Mouse (Mus musculus) neutrophil, adult 5-6 weeks (primary cell): ENCODE data around the gene Maml2. TPM values are rescaled to one million over a fixed set of nuclear protein-coding genes. Genes with fewer than 3 reads are reported as not detected.

ENCODE experiments used
- ATAC-seq: fragments of 151-379, 151-347 bp; 2 replicates; pipeline ENCODE4 v1.8.0; 2017; ENCODE audit warnings: mild to moderate bottlenecking, moderate TSS enrichment; ENCODE audit not compliant: insufficient number of reproducible peaks, poor library complexity, low FRiP score, severe bottlenecking; ENCODE audit errors: extremely low read depth
- total RNA-seq: library from RNA; stranded (forward); fragments of 200-1000 nt; gene quantifications from 2 replicates; pipeline ENCODE4 v1.2.3, GENCODE M21; 2017

Gene Maml2
- total RNA-seq, 1 experiment from 2014 or later: 17.7 TPM

DNA sequence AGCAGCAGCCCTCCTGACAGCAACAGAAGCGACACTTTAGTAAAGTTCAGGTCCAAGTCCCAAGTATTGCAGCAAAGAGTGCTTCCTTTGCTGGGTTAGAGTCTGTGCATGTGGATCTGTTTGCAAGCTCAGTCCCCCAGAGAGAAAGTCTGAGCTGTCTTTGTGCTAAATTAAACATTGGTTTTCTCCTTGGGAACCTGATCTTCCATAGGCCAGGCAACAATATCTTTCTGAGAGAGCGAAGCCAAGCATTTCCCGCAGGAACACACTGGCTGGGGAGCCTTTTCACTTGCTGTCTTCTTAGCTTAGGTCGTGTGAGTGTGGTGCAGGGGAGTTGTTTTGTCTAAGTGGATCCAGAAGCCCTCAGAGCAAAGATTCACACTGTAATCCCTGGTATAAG lies 9.5 kb downstream of the Maml2 start:
- no peak for ATAC-seq

DNA sequence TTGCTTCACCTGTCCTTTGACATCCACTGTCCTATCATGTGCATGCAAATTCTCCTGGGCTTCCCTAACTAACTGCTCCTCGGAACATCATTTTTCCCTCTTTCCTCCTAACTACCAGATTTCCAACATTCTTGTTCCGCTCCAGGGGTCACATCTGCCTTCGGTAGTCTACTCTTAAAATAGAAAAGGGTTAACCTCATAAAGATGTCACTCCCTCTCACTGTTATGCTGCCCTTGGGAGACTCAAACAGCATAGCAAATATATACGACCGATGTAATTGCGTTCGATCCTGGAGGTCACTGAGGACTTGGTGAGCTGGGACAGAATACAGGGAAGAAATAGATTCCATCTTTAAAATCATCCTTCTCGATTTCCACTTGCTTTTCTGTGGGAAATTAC lies 11.0 kb downstream of the Maml2 start:
- ATAC-seq: no peak

DNA sequence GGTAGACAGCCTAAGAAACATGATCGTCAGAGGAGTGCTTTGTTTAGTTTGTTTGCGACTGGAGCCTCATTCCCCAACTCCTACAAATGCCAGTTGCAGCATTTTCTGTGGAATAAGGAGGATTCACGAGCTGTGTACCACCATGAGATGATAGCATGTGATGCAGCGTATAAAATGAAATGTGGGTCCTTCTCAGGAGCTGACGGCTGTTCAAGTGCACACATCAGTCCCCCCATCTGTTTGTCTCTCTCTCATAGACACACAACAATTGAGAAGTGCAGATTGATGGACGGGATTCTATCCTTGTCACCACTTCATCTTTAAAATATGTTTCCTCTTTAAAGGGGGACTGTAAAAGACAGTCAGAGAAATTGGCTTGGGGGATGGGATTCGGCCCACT lies 12.1 kb downstream of the Maml2 start:
- no peak for ATAC-seq

DNA sequence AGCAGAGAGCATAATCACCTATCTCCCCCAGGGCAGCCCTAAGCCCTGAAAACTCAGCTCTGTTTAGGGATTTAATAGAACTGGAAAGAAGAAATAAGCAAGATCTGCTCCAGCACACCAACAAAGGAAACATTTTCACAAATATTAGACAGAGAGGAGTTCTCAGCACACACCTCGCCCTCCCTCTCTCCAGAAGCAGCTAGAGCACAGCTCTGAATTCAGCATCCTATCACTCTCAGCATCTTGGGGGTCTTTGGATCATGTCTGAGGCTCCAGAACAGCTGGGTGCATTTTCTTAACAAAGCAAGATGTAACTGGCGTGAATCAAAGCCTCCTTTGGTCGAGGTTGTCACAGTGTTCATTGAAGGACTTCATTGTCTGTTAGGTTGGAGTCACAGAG lies 12.5 kb downstream of the Maml2 start:
- no peak for ATAC-seq

DNA sequence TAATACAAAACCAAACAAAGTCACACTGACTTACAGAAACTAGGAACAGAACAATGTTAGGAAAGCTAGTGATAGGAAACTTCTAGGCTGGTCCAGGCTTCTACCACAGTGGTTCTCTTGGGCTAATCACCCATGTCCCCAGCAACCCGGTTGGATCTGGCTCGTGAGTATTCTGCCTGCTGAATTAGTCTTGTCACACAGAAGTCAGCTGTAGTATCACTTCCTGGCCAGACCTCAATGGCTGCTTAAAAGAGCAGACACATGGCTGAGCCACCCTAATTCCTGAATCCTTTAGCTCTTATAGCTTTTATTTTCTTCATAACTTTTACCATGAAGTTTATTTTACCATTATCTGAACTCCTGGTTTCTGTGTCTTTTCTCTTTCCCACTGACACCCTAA lies 13.3 kb downstream of the Maml2 start:
- peak; percentile 30; the same call in 1 of the 2 replicates for ATAC-seq

DNA sequence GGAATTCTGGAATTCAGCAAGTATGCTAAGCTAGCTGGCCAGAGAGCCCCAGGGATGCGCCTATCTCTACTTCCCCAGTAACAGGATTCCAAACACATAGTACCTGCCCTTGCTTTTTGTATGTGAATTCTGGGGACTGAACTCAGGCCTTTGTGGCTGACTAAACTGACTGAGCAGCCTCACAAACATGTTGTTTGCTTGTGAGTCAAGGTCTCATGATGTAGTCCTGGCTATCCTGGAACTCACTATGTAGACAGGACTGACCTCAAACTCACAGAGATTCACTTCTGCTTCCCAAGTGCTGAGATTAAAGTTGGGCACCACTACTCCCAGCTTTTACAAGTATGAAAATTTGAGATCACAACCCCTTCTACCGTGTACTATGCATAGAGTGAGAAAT lies 16.2 kb downstream of the Maml2 start:
- ATAC-seq: no peak

DNA sequence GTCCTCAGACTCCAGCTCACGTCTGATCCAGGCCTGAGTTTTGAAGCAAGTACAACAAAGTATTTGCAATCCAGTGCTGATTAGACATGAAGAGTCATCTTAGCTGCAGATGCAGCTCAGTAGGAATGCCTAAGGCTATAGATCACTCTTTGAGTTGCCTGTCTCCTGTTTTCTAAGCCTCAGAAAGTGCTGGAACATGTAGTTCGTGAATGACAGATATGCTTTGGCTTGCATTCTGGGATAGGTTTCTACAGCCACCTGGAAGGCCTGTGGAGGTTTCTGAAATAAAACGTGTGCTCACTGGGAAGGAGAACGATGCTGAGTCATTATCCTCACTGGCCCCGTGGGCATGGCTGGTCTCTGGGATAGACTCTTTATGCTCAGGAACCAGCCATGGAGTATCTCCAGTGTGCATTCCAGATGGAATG lies 16.8 kb downstream of the Maml2 start:
- ATAC-seq: no peak

DNA sequence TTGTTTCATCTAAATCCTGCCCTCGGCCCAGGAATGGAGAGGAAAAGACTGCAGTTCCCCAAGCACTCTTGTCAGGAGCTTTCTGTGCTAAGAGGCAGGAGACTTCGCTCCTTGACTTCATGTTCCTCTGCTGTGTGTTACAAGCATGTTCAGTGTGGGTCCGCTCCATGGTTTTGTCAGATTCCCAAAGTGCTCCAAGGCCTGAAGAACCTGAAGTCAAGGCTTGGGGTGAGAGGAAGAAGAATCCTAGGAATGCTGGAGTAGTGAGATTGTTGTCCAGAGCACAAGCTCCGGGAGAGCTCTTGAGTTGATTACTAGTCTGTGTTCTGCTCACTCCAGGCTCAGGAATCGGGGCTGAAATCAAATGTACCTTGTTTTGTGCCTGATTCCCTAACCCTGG lies 17.6 kb downstream of the Maml2 start:
- no peak for ATAC-seq

DNA sequence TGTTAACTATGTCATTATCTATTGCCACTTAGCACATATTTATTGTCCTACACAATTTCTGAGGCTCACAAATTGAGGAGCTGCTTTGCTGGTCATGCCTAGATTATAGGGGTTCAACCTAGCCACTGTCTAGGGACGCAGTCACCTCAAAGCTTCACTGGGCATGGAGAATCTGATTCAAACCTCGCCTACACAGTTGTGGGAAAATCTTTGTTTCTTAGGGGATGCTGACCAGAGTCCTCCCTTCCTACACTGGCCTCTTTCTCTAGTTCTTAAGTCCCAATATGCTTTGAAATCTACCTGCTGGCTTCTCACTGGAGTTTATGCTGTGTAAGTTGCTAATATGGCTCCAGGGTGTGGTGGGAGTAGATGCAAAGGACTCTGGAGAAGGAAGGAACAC lies 21.8 kb downstream of the Maml2 start:
- ATAC-seq: no peak

DNA sequence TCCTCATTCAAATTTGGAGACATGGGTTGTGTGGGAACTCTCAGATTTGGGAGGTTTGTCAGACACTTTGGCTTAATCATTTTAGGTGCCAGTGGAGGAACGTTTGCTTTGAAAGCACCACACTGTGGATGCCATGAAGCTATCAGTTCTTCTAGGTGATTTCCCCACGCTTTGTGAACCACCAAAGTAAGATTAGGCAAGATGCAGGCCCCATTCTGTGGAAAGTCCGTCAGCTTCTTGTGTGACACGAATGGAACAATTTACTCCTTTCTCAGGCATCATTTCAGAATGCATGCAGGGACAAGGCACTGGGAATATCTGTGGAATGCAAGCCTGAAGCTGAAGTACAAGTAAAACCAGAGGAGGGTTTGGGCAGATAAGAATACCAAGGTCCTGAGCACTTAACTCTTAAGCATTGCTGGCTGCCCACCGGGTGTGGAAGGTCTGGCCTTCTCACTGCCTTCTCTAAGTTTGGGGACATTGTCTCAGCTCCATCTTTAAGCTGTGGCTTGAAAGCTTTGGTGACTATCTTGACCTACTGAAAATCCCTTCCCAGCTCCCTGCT lies 23.1 kb downstream of the Maml2 start:
- ATAC-seq: no peak

DNA sequence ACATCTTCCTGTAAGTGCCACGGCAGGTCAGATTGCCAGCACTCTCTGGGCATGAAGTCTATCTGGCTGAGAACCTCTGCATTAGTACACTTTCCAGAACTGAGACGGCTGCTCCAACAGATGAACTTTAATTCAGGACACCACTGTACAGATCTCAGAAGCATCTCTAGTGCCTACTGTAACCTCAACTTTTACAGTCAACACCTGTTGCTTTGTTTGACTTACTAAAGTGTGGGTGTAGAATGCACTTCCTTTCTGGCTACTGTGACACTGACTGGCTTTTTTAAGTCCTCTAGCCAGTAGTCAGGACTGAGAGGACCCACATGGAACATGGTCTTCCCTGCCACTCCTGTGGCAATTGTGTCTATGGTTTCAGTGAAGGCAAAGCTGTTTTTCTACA lies 25.3 kb downstream of the Maml2 start:
- ATAC-seq: peak; percentile 51; the same call in 1 of the 2 replicates

DNA sequence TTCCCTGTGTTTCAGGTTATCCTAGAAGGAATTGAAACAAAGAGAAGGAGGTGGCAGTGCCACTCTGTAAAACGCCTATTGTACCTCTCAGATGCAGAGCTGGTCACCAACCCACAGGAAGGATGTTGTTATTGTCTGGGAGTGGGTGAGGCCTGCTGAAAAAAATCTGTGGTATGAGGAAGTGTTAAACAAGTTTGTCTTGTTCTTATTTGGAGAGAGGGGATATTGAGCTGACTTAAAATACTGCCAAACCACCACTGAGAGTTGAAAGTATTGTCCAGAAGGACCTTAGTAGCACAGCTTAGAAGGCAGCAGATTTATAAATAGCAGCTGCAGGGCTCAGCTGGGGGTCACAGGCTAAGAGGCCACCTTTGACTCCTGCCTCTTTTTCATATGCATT lies 25.9 kb downstream of the Maml2 start:
- ATAC-seq: peak; percentile 78; the same call in 1 of the 2 replicates

DNA sequence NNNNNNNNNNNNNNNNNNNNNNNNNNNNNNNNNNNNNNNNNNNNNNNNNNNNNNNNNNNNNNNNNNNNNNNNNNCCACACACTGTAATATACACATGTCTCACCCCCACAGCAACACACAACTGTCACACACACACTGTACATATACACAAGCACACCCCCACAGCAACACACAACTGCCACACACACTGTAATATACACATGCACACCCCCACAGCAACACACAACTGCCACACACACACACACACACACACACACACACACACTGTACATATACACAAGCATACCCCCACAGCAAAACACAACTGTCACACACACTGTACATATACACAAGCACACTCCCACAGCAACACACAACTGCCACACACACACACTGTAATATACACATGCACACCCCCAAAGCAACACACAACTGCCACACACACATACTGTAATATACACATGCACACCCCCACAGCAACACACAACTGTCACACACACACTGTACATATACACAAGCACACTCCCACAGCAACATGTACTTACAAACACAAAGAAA lies 116.5 kb downstream of the Maml2 start:
- no peak for ATAC-seq

DNA sequence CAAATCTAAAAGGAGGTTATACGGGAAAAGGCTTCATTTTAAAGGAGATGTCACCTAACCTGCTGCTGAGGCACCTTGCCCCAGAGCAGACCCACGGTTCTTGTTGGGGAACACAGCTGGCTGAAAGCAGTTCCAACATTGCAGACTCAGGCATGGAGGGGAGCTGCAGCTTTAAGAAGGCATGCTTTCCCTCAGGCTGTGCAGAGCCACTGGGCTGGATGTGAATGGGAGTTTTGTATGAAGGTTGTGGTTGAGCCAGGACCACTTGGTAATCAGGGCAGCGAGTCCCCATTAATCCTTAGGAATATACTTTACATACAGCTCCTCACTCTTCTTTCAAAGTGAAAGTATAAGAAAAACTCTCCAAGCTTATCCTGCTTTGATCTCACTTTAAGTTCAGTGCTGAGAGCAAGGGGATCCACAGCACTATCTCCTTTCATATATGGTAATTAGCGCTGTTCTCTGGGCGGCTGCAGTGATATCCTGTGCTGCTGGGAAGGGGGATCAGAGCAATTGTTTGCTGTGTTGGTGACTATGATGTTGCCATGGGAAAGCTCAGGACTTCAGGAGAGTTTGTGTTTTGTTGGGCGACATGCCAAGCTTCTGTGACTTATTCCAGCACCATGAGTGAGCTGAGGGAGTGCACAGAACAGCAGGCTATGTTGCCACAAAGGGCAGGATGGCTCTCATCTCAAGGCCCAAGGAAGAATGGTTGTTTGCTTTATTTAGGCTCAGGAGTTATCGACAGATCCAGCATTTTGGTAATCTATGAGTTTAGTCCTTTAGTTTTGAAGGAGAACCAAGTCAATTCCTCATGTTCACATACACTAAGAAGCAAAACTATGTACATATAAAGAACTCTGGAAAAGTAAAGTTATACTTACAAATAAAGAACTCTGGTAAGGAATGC lies 127.5 kb downstream of the Maml2 start:
- ATAC-seq: no peak

DNA sequence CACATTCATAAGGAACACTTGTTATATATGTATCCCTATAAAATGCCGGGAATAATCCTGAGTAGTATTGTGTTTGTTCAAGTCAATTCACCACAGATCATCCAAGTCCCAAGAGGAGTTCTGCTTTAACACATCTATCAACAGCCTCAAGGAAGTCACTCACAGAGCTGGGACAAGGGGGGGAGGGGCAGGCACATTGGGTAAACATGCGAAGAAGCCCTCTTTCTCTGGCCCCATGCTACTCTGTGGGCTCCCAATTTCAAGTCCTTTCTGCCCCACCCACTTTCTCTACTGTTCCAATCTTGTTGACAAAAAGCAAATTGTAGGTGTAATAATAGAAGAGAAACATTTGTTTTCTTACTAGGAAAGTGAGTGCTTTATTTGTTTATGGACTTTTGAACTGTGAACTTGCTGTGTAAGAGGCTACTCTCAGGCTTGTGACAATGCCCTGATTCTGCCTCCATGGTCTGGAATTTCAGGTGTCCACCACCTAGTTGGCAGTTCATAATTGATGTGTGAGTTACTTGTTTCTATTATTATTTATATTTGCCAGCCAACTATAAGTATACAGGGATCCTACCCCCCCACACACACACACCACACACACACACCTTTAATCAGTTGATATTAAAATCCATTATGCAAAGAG lies 131.8 kb downstream of the Maml2 start:
- ATAC-seq: no peak

DNA sequence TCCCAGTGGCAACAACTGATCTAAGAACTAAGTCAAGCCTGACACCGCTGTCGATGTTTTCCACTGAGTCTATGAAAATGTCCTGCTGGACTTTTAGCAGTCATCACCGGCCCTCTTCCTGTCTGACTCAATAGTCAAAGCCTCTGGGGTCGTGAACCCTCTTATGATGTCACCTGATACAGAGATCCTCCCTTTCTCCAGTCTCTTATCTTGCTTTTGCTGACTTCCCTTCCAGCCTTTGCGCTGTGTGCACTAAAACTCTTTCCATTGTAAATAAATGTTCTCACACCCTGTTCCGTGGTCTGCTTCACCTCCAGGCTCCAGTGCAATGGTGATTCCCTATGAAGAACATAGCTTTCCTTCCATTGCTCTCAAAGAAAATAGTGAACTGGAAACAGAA lies 132.5 kb downstream of the Maml2 start:
- ATAC-seq: no peak

DNA sequence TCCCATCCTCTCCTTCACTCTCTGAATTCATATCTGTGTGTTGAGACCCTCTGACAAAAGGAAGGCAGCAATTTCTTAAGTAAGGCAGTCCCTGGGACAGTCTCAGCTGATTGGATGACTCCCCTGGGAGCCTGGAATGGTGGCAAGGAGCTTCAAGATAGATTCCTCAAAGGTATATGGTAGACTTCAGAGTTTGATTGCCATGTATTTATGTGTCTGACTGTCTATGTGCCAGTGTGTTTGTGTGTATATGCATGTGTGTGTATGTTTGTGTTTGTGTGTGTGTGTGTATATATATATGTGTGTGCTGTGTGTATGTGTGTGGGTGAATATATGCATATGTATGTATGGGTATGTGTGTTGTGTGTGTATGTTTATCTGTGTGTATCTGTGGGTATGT lies 133.0 kb downstream of the Maml2 start:
- no peak for ATAC-seq

DNA sequence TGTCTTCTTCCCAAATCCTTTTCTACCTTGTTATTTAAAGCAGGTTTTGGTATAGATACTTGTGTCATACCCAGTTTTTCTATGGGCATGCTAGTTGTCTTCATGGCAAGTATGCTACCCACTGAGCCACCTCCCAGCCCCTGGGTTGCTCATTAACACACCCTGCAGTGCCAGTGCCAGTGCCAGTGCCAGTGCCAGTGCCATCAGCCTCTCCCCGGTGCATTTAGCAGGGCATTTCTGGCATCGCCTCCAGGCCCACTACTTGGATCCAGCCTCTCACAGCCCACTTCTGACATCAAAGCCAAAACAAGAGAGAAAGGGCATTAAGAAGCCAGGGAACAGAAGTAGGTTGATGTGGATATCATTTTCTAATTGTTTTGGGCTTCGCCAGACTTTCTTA lies 133.9 kb downstream of the Maml2 start:
- no peak for ATAC-seq

DNA sequence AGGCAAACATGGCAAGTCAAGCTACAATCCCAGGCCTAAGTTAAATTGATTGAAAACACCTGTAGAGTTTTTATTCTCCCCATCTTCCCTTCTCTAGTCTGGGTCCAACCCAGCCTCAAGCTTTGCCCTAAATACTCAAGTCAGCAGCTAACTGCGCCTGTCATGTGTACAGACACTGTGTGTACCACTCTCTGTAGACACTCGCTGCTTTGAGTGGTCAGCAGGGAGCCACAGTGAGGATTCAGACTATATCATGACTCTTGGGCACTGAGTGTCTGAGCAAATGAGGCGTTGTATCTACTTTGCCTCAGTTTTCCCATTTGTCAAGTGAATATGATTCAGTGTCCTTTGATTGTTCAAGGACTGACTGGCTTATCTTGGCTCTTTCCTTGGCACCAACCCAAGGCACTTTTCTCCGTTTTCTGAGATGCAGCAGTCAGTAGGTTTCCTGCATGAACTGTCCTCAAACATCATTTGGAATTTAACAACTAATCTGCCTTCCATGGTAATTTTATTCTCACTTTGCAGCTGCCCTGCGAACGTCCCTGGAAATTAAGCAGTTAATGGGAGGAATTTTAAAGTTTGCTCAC lies 135.8 kb downstream of the Maml2 start:
- ATAC-seq: no peak
